Mouse (Mus musculus) kidney, adult 18-20 months (tissue): ENCODE measurements at regions not wholly inside any gene's neighbourhood (a gene's known extent, or its start where the extent isn't known, plus 50 kb on each side); places are given as distances from the start of the nearest gene placed in this dataset.
"Not testable (repeated sequence)": the region's sequence is repeated elsewhere in the genome, so short reads cannot be mapped to it uniquely, and the experiment has no call there.

Experiments
- DNase-seq: peaks from one replicate; pipeline ENCODE4 v3.0.0; 2021

GRCm38 (mm10) chr4:64432097-64432496 lies 385.3 kb upstream of the Tnc start:
- no peak for DNase-seq

DNA sequence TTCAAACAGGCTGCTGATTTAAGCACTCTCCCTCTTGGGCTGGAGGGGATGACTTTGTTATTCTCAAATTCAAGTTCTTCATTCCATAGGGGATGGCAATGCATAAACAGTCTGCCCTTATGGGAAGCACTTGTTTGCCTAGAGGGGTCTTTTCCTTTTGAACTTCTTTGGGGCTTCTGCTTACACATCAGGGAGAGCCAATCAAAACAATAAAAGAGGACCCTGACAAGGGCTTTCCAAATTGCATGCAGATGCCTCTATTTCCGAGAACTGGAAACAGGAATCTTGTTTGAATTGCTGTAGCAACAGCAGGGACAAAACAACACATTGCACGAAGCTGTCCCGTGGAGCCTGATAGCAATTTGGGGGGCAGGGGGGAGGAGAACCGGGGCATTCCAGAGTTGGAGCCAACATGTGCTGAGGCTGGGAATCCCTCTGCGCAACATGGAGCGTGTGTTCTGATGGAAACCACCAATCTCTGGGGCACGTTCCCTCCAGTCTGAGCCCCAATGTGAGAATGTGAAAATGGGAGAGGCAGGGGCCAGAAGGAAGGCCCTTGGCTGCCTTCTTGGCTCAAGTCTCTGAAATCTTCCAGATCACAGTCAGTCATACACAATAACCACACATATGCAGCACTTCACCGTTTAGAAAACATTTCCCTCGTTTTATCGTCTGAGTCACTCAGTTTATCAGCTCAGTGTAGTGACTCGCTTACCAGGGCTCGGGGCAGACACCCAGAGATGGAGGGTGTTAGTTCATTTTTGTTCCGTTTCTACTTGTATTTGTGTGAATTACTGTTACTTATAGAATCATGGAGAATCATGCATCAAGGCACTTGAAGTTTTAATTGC lies 391.2 kb upstream of the Tnc start:
- DNase-seq, result no peak

GRCm38 (mm10) chr4:64451442-64451841 lies 404.6 kb upstream of the Tnc start:
- DNase-seq, result no peak

- DNase-seq, result no peak
Measured at GRCm38 (mm10) chr4:64451946-64452345, 405.1 kb upstream of the Tnc start.

- DNase-seq, result no peak
Measured at GRCm38 (mm10) chr4:64492260-64492962, 445.6 kb upstream of the Tnc start.

GRCm38 (mm10) chr4:64497759-64498158 lies 450.9 kb upstream of the Tnc start:
- DNase-seq, result not testable (repeated sequence)

DNA sequence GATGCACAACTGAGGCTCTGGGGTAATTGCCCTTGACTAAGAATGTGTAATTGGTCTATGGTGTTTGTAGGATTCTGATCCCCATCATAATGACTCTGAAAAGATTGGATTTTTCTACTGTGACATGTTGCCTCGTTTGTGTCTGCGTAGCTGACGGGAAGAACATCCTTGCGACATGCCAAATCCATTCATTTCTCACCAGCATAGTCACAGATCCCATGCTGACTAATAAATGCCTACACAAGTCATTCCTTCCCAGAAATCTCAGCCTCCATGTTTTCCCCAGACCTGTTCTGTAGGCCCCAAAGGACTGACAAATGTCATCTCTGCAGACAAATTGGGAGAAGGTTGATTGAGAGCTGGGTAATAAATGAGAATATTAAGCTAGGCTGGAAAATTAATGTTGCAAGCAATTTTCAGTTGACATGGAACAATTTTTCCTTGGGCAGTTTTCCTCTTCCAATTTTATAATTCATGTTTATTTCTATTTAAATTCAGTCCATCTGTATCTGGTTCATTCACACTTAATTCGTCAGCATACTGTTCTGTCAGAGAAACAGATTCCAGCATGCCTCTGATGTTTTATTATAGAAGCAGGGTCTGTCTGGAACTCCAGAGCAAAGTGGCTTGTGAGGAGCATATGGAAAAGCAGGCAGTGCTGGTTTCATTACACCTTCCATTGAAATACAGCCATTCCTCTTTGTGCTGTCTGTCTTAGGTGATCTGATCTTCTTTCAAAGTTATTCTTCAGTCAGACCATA lies 454.0 kb upstream of the Tnc start:
- DNase-seq, result no peak

- no peak for DNase-seq
Measured at GRCm38 (mm10) chr4:64521883-64522282, 475.1 kb upstream of the Tnc start.

DNA sequence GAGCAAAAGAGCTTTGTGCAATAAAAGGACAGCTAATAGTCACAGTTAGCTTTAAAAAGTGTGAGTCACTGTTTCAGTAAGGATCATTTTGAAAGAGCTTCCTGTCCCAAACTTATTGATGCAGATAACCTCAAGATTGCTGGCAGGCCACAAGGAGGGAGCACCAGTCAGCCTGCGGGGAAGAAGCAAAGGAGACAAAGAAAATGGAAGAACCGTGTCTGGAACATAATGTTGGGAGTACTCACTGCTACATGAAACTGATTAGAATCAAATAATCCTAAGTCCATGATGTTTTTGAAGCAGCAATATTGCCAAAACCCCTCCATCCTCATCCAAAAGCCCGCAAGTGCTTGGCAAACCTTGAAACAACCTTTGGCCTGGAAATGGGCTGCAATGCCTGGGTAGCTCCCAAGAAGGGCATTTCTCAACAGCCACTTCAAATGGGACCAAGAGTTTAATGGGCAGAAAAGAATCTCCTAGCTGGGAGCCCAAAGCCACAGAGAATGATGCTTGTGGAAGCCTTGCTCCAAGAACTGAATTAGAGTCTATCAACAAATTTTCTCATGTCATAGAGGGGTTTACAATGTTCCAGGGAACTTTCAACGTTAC lies 481.0 kb upstream of the Tnc start:
- DNase-seq, result no peak

DNA sequence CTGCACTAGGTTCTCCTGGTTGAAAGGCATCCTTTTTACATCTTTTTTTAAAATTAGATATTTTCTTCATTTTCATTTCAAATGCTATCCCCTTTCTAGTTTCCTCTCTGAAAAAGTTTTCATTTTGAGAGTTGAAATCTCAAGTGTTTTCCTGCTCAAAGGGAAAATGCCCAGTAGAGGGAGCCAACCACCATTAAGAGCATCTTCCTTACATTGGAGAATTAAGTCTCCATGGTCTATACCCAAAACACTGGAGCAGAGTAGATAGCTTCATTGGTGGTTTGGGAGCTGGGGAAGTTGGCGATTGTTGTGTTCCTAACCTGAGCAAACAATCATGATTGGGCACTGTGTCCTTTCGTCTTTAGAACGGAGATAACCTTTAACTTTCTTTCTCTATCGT lies 483.8 kb upstream of the Tnc start:
- peak; percentile 16 for DNase-seq

GRCm38 (mm10) chr4:64533019-64533418 lies 486.2 kb upstream of the Tnc start:
- no peak for DNase-seq

DNA sequence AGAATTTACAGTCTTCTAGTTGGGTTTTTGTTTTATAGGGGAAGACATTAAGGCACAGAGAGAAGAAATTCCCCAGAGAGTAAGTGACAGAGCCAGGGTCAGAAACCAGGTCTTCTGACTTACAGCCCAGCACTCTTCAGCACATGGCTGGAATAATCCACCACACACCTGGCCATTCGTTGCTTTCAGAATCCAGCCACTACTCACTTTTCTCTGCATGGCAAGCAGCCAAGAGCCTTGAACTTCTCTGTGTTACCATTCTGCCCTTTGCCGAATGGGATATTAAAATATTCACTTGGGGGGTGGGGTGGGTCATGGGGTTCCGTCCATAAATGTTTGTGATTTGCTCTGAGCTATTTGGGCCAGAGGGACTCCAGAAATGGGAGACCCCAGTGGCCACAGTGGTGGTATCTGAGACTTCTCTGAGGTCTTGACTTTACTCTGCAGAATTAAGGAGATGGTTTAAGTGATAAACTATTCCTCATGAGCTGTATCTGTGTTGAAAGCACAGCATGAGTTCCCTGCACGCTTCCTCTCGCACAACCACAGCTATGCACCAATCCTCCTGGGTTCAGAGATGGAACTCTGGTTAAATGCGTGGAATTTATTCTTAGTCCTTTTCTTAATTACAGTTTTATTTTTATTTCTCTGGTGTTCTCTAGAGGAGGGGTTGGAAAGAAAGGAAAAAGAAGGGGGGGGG lies 488.9 kb upstream of the Tnc start:
- no peak for DNase-seq

DNA sequence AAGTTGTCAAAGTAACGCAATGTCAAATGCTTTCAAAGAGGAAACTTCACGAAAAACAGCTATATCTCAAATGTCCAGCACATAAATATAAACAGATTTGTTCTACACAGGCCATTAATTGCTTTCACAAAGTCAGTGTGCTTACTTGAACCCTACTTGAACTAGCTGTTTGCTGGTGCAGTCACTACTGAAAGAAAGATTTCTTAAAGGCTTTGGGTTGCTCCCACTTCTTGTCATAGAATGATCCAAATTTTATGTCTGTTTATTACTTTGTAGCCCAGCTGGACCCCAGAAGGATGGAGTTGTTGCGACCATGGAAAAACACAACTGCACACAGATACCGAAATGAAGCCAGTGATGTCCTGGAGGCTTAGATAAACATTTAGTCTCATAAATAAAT lies 491.2 kb upstream of the Tnc start:
- DNase-seq, result no peak

GRCm38 (mm10) chr4:64544576-64545185 lies 497.9 kb upstream of the Tnc start:
- no peak for DNase-seq

DNA sequence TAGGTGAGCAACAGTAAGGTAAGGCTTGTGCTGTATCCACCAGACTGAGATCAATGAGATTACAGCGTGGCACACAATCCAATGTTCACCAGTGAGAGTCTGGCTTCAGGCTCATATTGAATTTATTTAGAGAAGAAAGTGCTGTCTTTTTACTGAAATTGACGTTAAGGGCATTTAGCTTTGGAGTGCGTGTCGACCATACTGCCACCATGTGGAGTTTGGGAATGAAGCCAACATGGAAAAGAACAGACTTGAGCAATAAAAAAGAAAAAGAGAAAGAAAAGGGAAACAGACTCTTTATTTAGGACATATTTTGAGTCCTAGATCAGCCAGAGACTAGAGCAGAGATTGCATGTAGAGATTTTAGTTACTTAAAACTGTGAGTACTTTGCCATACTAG lies 499.6 kb upstream of the Tnc start:
- DNase-seq, result no peak

- no peak for DNase-seq
Measured at GRCm38 (mm10) chr4:64562511-64562910, 515.7 kb upstream of the Tnc start.

- no peak for DNase-seq
Measured at GRCm38 (mm10) chr4:64563996-64564395, 517.2 kb upstream of the Tnc start.

- no peak for DNase-seq
Measured at GRCm38 (mm10) chr4:64570666-64571065, 523.9 kb upstream of the Tnc start.

DNA sequence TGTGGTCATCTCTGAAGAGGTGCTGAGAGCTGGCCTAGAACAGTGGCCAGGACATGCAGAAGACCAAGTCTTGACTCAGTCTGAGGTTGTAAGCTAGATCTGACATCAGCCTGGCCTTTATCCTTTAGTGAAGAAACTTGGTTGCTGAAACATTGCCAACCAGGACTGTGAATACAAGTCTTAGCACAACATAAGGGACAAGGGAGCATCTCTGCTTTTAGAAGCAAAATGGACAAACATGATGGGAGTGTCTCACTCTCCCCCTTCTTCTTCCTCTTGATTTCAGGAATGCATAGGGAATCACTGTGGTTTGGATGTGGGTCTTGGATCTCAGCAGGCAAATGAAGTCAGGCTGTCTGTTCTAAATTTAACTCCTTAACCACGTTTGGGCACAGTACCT lies 529.1 kb upstream of the Tnc start:
- DNase-seq, result no peak

GRCm38 (mm10) chr4:64595014-64595599 lies 528.9 kb upstream of the Pappa start:
- DNase-seq, result peak; percentile 36

DNA sequence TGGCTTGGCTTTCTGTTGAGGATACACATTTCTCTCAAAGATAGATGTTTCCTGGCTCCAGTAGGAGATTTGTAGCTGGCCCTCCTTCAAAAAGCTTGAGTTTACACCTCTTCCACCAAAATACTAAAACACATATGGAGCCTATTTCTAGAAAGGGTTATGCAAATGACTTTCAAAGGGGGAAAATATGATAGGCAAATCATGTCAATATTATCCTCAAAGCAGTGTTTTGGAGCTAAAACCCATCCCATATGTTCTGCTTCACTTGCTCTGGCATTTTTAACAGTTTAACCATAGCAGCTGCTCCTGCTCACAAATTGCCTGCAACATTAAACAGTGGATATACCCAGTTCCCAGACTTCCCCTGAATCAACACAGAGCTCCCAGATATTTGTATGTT lies 525.5 kb upstream of the Pappa start:
- no peak for DNase-seq

DNA sequence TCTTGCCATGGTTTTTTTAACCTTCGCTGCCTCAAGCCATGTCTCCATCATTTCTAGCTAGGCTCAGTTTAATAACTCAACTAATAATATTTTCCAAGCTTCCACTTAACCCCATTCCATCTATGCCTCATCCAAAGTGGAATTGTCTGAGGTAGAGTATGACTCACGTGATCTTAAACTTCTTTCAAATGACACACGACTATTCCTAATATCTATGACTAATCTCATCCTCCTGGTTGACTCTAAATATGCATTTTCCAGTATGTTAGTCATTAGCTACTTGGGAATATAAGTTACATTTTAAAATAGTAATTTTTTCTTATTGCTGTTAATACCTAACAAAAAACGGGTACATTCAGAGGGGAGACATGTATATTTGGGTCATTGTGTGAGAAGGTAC lies 524.8 kb upstream of the Pappa start:
- DNase-seq, result no peak
